Mouse (Mus musculus): ENCODE data around the gene Kri1. TPM values are rescaled to one million over a fixed set of nuclear protein-coding genes. Genes with fewer than 3 reads are reported as not detected.

Kri1 gene
- polyA plus RNA-seq, 1 experiment from 2014 or later, result 8.7 TPM

DNA sequence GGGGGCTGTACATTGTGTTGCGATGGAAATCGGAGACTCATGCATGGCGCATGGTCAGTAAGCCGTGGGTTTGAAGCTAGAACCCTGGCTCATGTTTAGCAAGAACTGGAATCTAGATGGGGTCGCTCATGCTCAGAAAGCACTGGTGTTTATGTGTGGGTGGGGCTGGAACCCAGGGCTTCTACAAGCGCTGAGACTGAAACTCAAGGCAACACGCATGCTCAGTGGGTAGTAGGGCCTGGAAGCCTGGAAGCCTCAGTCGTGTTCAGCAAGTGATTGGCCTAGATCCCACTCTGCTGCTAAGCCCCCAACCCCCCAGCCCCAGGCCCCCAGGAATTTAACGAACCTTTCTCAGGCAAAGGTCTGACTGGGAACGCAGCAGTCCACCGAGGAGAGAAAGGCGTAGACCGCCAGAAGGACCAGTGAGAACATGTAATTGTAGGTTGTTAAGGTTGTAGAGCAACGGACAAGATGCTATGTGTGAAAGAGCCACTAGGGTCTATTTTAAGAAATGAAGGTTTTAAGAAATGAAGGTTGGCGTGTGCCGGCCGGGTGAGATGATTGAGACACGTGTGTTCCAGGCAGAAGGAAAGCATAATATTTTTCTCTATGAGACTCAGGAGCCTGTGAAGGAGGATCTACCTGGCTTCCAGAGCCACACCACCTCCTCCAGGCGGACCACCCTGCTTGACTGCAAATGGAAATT, 34.6 kb upstream of the Kri1 start:
- 76% methylated on average over 19 of the region's 19 CpGs for WGBS
- Histone ChIP-seq H3K36me3 (ENCODE audit: insufficient read depth, low read length) (no peaks in the 10 kb centered on the region), H3K27me3 (ENCODE audit: insufficient read depth, low read length) (no peaks in the 10 kb centered on the region), H3K4me2 (ENCODE audit: low read length) (peak overlapping the region; percentile 89), H3K4me3 (replicated peaks; ENCODE audit: low read depth, low read length) (peak overlapping the region; percentile 73; the same call in 1 of the 2 replicates), H3K9ac (ENCODE audit: low read depth, low read length) (no peak overlapping the region), H3K4me1 (replicated peaks; ENCODE audit: insufficient read depth, low read length) (peaks cover 7% of the 10 kb centered on the region; the same call in 1 of the 2 replicates), H3K9me3 (replicated peaks; ENCODE audit: low read length) (no peaks in the 10 kb centered on the region), H3K27ac (0 out of 2 replicates have a peak overlapping the region, but pooled peaks have one; percentile 62)
- no peak for TF ChIP-seq CTCF (IDR thresholded peaks at IDR 0.05; ENCODE audit: low read depth)
- DNase-seq (ENCODE audit: low spot score), result no peak
- no peak for ATAC-seq (replicated peaks; ENCODE audit: low FRiP score, low read depth)

DNA sequence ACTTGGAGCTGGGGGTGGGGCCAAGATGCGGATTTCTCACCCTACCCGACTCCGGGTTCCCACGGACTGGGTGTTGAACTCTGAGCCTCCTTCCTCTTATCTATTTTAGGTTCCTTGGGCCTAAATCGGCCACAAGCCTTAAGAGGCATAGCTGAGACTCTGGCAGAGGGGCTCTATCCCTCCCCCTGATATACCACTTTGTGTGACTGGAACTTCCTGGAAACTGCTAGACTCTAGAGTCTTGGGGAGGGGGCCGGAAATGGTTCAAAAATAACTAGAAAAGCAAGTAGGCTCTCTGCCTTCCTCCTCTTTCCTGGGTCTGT, 33.7 kb upstream of the Kri1 start:
- Histone ChIP-seq H3K27ac (peak overlapping the region; percentile 62), H3K4me2 (ENCODE audit: low read length) (peak overlapping the region; percentile 89), H3K27me3 (ENCODE audit: insufficient read depth, low read length) (no peaks in the 10 kb centered on the region), H3K36me3 (ENCODE audit: insufficient read depth, low read length) (no peaks in the 10 kb centered on the region), H3K4me3 (replicated peaks; ENCODE audit: low read depth, low read length) (peak overlapping the region; percentile 73), H3K9me3 (replicated peaks; ENCODE audit: low read length) (no peaks in the 10 kb centered on the region), H3K4me1 (replicated peaks; ENCODE audit: insufficient read depth, low read length) (peaks cover 7% of the 10 kb centered on the region; the same call in 1 of the 2 replicates), H3K9ac (ENCODE audit: low read depth, low read length) (peak overlapping the region; percentile 63)
- no peak for TF ChIP-seq CTCF (IDR thresholded peaks at IDR 0.05; ENCODE audit: low read depth)
- DNase-seq (ENCODE audit: low spot score) (peak; percentile 56), ATAC-seq (replicated peaks; ENCODE audit: low FRiP score, low read depth) (no peak)
- WGBS, result 11% methylated on average over 6 of the region's 6 CpGs

DNA sequence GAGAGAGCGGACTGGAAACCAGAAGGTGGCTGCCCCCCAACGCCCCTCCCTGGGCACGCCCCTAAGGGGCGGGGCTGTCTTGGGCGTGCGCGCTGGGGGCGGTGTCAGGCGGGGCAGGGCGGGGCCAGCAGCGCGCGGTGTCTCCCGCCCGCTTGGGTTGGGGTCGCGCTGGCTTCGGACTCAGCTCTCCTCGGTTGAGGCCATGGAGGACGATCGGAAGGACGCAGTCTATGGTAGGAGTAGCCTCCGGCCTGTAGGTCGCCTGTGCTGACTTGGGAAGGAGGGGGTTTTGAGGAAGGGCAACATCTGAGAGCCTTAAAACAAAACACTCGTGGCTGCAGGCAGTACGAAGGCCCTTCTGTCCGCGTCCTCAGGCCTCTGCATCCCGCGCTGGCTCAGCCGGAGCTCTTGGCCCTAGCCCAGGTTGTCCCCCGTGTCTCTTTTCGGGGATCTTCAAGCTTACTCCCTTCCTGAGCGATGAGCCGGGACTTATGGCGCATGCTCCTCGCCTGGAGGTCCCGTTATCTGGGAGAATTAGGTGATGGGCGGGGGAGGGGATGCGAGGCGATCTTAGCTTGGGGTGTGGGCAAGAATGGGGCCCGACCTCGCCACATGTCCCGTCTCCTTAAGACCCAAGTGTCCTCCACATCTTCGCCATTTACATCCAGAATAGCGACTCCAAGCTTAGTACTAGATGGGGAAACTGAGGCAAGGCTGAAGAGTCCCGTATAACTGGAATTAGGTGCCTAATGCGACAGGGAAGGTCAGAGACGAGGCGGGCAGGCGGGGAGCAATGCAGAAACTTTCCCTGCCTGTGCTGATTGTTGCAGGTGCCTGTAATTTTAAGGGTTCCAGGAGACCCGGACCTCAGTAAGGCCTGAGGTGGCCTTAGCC, 33.1 kb upstream of the Kri1 start, which contains the start of gene Slc44a2:
TSS of gene Slc44a2 (plus strand) at position 80 of the 894 bp plus-strand sequence.
- Histone ChIP-seq H3K9me3 (replicated peaks; ENCODE audit: low read length) (no peaks in the 10 kb centered on the region), H3K4me3 (replicated peaks; ENCODE audit: low read depth, low read length) (peak within 1 kb of the TSS; percentile 73), H3K27me3 (ENCODE audit: insufficient read depth, low read length) (no peaks in the 10 kb centered on the region), H3K9ac (ENCODE audit: low read depth, low read length) (peak within 1 kb of the TSS; percentile 63), H3K4me2 (ENCODE audit: low read length) (peak within 1 kb of the TSS; percentile 89), H3K27ac (peak within 1 kb of the TSS; percentile 62), H3K36me3 (ENCODE audit: insufficient read depth, low read length) (no peaks in the 10 kb centered on the region), H3K4me1 (replicated peaks; ENCODE audit: insufficient read depth, low read length) (peaks cover 7% of the 10 kb centered on the region; the same call in 1 of the 2 replicates)
- under 1% methylated on average over 52 of the region's 52 CpGs for WGBS
- peak; percentile 20; the same call in 1 of the 2 replicates for TF ChIP-seq CTCF (IDR thresholded peaks at IDR 0.05; ENCODE audit: low read depth)
- ATAC-seq (replicated peaks; ENCODE audit: low FRiP score, low read depth), result peak; percentile 92
- peak; percentile 91 for DNase-seq (ENCODE audit: low spot score)

DNA sequence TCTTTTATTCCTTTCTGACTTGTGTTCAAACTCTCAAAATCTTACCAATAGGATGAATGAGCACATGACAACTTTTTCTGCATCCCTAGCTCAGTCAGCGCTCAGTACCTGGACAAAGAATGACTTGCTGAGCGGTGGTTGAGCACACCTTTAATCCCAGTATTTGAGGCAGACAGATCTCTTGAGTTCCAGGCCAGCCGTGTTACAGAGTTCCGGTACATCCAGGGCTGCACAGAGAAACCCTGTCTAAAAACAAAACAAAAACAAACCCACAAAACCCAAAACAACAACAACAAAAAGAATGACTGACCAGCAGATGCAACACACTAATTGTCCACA, 32.5 kb upstream of the Kri1 start:
- H3K4me1 ChIP-seq (replicated peaks; ENCODE audit: insufficient read depth, low read length), result peaks cover 7% of the 10 kb centered on the region; the same call in 1 of the 2 replicates
- no peaks in the 10 kb centered on the region for H3K9me3 ChIP-seq (replicated peaks; ENCODE audit: low read length)
- H3K27ac ChIP-seq, result no peak overlapping the region
- no peaks in the 10 kb centered on the region for H3K27me3 ChIP-seq (ENCODE audit: insufficient read depth, low read length)
- H3K36me3 ChIP-seq (ENCODE audit: insufficient read depth, low read length), result no peaks in the 10 kb centered on the region
- no peak for TF ChIP-seq CTCF (IDR thresholded peaks at IDR 0.05; ENCODE audit: low read depth)
- no peak for ATAC-seq (replicated peaks; ENCODE audit: low FRiP score, low read depth)
- peak overlapping the region; percentile 63 for H3K9ac ChIP-seq (ENCODE audit: low read depth, low read length)
- peak overlapping the region; percentile 89 for H3K4me2 ChIP-seq (ENCODE audit: low read length)
- WGBS, result 29% methylated on average over 4 of the region's 4 CpGs
- DNase-seq (ENCODE audit: low spot score), result no peak
- H3K4me3 ChIP-seq (replicated peaks; ENCODE audit: low read depth, low read length), result peak overlapping the region; percentile 73

DNA sequence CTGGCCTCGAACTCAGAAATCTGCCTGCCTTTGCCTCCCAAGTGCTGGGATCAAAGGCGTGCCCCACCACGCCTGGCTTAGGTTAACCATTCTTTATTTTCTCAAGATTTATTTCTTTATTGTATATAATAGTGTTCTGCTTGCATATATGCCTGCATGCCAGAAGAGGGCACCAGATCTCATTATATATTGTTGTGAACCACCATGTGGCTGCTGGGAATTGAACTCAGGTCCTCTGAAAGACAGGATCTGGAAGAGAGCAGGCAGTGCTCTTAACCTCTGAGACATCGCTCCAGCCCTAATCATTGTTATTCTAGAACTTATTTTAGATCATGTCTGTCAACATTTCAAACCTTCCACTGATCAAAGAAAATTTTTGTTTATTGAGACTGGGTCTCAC, 31.7 kb upstream of the Kri1 start:
- Histone ChIP-seq H3K9ac (ENCODE audit: low read depth, low read length) (no peak overlapping the region), H3K4me3 (replicated peaks; ENCODE audit: low read depth, low read length) (no peak overlapping the region), H3K9me3 (replicated peaks; ENCODE audit: low read length) (no peaks in the 10 kb centered on the region), H3K4me2 (ENCODE audit: low read length) (no peak overlapping the region), H3K36me3 (ENCODE audit: insufficient read depth, low read length) (no peaks in the 10 kb centered on the region), H3K27me3 (ENCODE audit: insufficient read depth, low read length) (no peaks in the 10 kb centered on the region), H3K4me1 (replicated peaks; ENCODE audit: insufficient read depth, low read length) (peaks cover 7% of the 10 kb centered on the region; the same call in 1 of the 2 replicates), H3K27ac (no peak overlapping the region)
- 92% methylated on average over 4 of the region's 4 CpGs for WGBS
- no peak for ATAC-seq (replicated peaks; ENCODE audit: low FRiP score, low read depth)
- DNase-seq (ENCODE audit: low spot score), result no peak
- TF ChIP-seq CTCF (IDR thresholded peaks at IDR 0.05; ENCODE audit: low read depth), result peak; percentile 30

DNA sequence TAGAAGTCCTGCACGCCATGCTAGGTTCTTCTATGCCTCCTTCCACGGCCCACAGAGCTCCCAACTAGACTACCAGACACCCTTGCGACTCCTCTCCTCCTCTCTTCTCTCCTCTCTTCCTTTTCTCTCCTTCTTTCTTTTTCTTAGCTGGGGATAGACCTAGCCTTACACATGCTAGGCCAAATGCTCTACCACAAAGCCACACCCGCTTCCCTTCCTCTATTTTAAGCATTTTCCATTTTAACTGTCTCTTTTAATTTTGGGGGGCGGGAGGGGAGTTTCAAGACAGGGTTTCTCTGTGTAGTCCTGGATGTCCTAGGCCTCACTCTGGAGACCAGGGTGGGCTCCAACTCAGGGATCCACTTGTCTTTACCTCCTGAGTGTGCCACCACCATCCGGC, 31.0 kb upstream of the Kri1 start:
- no peak for DNase-seq (ENCODE audit: low spot score)

More for the DNA sequence above, 31.0 kb upstream of the Kri1 start:
- no peak overlapping the region for H3K27ac ChIP-seq
- H3K9me3 ChIP-seq (replicated peaks; ENCODE audit: low read length), result no peaks in the 10 kb centered on the region
- no peaks in the 10 kb centered on the region for H3K27me3 ChIP-seq (ENCODE audit: insufficient read depth, low read length)
- H3K4me3 ChIP-seq (replicated peaks; ENCODE audit: low read depth, low read length), result no peak overlapping the region
- no peak overlapping the region for H3K4me2 ChIP-seq (ENCODE audit: low read length)
- no peak overlapping the region for H3K9ac ChIP-seq (ENCODE audit: low read depth, low read length)
- 89% methylated on average over 6 of the region's 6 CpGs for WGBS
- no peaks in the 10 kb centered on the region for H3K36me3 ChIP-seq (ENCODE audit: insufficient read depth, low read length)
- ATAC-seq (replicated peaks; ENCODE audit: low FRiP score, low read depth), result no peak
- TF ChIP-seq CTCF (IDR thresholded peaks at IDR 0.05; ENCODE audit: low read depth), result no peak
- peaks cover 7% of the 10 kb centered on the region; the same call in 1 of the 2 replicates for H3K4me1 ChIP-seq (replicated peaks; ENCODE audit: insufficient read depth, low read length)
